Mouse (Mus musculus) neural tube, embryonic 12.5 days (tissue): ENCODE results near the gene C130050O18Rik. TPM values are rescaled to one million over a fixed set of nuclear protein-coding genes. Genes with fewer than 3 reads are reported as not detected.

Experiments
- ATAC-seq: fragments of 200-750 bp; cut with Nextera tagmentation; 2 replicates; pipeline ENCODE4 v1.8.0; 2017; ENCODE audit warnings: low read depth, mild to moderate bottlenecking, moderate TSS enrichment, moderate library complexity; ENCODE audit not compliant: low FRiP score
- H3K27ac ChIP-seq: fragments of 300-500 bp; sonication (generic); 2 replicates; pipeline ENCODE4 v1.5.1; 2016
- H3K27me3 ChIP-seq: fragments of 300-500 bp; sonication (generic); replicated peaks from 2 replicates; pipeline ENCODE4 v1.6.1; 2016; ENCODE audit warnings: mild to moderate bottlenecking
- H3K36me3 ChIP-seq: fragments of 300-500 bp; sonication (generic); 2 replicates; pipeline ENCODE4 v1.6.1; 2016; ENCODE audit warnings: mild to moderate bottlenecking
- H3K4me1 ChIP-seq: fragments of 300-500 bp; sonication (generic); 2 replicates; pipeline ENCODE4 v1.6.1; 2016
- H3K4me2 ChIP-seq: fragments of 300-500 bp; sonication (generic); replicated peaks from 2 replicates; pipeline ENCODE4 v1.6.1; 2016; ENCODE audit warnings: mild to moderate bottlenecking
- H3K4me3 ChIP-seq: fragments of 300-500 bp; sonication (generic); 2 replicates; pipeline ENCODE4 v1.5.1; 2016
- H3K9ac ChIP-seq: fragments of 300-500 bp; sonication (generic); 2 replicates; pipeline ENCODE4 v1.6.1; 2016; ENCODE audit warnings: mild to moderate bottlenecking
- H3K9me3 ChIP-seq: fragments of 300-500 bp; sonication (generic); 2 replicates; pipeline ENCODE4 v1.6.1; 2016; ENCODE audit warnings: mild to moderate bottlenecking
- WGBS: fragments of 180-500 bp; shearing (Covaris S2); methylation state at CpG from one replicate; pipeline ENCODE4 v1.1.7; 2016; 5-methylcytosine and 5-hydroxymethylcytosine counted together
- polyA plus RNA-seq: library from polyadenylated mRNA; unstranded; fragments of >200 nt; fragmentation: Nextera tagmentation; extraction: Ambion mirVana; gene quantifications from 2 replicates; pipeline ENCODE4 v1.2.1, GENCODE M21; 2016

The C130050O18Rik gene
- polyA plus RNA-seq, 1 experiment from 2014 or later, result 0.33 TPM

DNA sequence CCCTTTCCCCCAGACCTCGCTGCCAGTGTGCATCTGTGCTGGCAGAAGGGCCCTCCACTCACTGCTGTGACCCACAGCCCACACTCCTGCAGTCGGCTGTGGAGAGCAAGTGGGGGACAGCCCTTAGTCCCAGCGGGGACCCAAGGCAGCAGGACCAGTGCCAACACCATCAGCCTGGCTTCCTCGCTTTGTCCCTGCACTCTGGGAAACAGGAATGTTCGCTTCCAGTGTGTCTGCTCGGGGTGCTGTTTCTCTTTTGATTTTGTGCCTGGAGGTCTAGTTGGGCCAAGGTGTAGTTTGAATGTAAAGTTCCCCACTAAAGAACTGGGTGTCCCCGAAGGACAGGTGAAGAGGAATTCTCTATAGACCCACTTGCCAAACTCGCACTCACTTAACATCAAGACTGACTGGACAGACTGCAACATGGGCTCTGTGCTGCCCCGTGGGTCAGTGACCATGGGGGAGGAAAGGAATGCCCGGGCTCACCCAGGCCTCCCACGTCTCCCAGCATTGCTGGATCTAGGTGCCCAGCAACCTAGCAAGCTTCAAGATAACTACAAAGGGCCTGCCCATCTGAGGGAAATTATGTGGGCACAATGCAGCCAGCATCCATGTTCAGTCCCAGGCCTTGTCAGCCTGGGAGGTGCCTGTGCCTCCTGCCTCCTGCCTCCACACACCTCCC lies 13.6 kb upstream of the C130050O18Rik start:
- no peak for ATAC-seq
- no peak overlapping the region for H3K9ac ChIP-seq
- no peak overlapping the region for H3K4me3 ChIP-seq
- H3K27me3 ChIP-seq, result no peaks in the 10 kb centered on the region
- WGBS, result 85% methylated on average over 11 of the region's 11 CpGs
- no peak overlapping the region for H3K27ac ChIP-seq
- H3K4me1 ChIP-seq, result peaks cover 27% of the 10 kb centered on the region
- H3K9me3 ChIP-seq, result no peaks in the 10 kb centered on the region
- no peaks in the 10 kb centered on the region for H3K36me3 ChIP-seq
- no peak overlapping the region for H3K4me2 ChIP-seq

DNA sequence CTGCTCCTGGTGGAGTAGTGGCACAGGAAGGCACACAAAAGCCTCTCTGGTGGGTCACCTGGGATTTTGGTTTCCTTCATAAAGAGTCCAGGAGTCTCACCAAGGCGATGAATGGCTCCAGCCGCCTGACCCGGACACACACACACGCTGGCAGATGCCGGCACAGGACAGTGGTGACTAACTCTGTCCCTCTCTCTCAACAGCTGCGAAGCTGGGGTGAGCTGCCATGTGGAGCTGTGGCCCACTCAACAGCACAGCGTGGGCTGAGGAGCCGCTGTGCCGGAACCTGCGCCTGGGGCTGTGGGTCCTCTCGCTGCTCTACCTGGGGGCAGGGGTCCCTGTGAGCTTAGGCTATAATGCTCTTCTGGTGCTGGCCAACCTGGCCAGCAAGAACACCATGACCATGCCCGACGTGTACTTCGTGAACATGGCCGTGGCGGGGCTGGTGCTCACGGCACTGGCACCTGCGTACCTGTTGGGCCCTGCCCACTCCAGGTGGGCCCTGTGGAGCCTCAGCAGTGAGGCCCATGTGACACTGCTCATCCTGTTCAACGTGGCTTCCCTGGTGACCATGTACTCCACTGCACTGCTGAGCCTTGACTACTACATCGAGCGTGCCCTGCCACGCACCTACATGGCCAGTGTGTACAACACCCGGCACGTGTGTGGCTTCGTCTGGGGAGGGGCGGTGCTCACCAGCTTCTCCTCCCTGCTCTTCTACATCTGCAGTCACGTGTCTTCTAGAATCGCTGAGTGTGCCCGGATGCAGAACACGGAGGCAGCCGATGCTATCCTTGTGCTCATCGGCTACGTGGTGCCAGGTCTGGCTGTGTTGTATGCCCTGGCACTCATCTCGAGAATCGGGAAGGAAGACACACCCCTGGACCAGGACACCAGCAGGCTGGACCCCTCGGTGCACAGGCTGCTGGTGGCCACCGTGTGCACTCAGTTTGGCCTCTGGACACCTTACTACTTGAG lies 12.6 kb upstream of the C130050O18Rik start:
- ATAC-seq, result no peak
- 0 out of 2 replicates have a peak overlapping the region, but pooled peaks have one; percentile 13 for H3K9ac ChIP-seq
- no peak overlapping the region for H3K4me2 ChIP-seq
- H3K27me3 ChIP-seq, result no peaks in the 10 kb centered on the region
- no peak overlapping the region for H3K4me3 ChIP-seq
- H3K36me3 ChIP-seq, result no peaks in the 10 kb centered on the region
- peaks cover 23% of the 10 kb centered on the region for H3K4me1 ChIP-seq
- no peak overlapping the region for H3K27ac ChIP-seq
- H3K9me3 ChIP-seq, result no peaks in the 10 kb centered on the region
- WGBS, result 96% methylated on average over 37 of the region's 37 CpGs

DNA sequence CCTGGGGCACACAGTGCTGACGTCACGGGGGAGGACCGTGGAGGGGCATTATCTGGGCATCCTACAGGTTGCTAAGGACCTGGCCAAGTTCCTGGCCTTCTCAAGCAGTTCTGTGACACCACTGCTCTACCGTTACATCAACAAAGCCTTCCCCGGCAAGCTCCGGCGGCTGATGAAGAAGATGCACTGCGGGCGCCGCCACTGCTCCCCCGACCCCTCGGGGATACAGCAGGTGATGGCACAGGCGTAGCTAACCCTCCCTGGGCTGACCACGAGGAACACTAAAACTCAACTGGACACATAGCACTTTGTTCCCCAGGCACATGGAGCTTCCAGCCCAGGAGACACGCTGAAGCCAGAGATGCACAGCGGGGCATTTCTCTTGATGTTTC lies 11.9 kb upstream of the C130050O18Rik start:
- no peaks in the 10 kb centered on the region for H3K9me3 ChIP-seq
- 89% methylated on average over 16 of the region's 16 CpGs for WGBS
- no peak overlapping the region for H3K4me2 ChIP-seq
- peaks cover 16% of the 10 kb centered on the region for H3K4me1 ChIP-seq
- H3K27ac ChIP-seq, result no peak overlapping the region
- no peak for ATAC-seq
- H3K4me3 ChIP-seq, result no peak overlapping the region
- H3K27me3 ChIP-seq, result no peaks in the 10 kb centered on the region
- no peaks in the 10 kb centered on the region for H3K36me3 ChIP-seq
- H3K9ac ChIP-seq, result no peak overlapping the region

DNA sequence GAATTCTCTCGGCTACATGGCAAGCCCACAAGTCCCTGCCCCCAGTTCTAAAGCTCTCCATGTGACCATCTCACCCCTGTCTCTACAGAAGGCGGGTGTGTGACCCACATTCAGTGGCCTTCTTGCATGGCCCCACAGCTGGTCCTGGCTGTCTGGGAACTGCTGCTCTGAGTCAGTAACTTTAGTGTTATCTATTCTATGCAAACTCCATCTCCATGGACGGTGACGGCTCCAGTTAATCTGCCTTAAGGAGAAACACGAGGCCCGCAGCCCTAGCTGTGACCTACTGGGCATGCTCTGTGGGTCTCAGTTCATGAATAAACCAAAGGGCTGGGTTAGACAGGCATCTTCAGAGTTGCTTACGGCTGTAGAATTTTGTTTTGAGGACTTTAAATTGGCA lies 10.7 kb upstream of the C130050O18Rik start:
- WGBS, result 75% methylated on average over 7 of the region's 7 CpGs
- no peaks in the 10 kb centered on the region for H3K36me3 ChIP-seq
- no peaks in the 10 kb centered on the region for H3K9me3 ChIP-seq
- H3K27ac ChIP-seq, result no peak overlapping the region
- no peak overlapping the region for H3K9ac ChIP-seq
- H3K4me3 ChIP-seq, result no peak overlapping the region
- no peaks in the 10 kb centered on the region for H3K27me3 ChIP-seq
- H3K4me1 ChIP-seq, result peaks cover 6% of the 10 kb centered on the region
- H3K4me2 ChIP-seq, result no peak overlapping the region
- ATAC-seq, result no peak

DNA sequence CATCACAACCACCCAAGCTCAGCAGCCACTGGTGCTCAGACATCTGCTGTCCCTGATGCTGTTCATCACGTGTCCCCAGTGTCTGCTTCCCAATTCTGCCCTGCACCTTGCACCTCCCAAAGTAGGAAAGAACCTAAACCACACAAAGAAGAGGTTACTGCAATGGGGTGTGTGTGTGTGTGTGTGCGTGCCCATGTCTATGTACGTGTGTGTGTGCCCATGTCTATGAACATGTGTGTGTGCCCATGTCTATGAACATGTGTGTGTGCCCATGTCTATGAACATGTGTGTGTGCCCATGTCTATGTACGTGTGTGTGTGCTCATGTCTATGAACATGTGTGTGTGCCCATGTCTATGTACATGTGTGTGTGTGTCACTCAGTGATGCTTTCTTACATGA lies 9.6 kb upstream of the C130050O18Rik start:
- no peak overlapping the region for H3K27ac ChIP-seq
- H3K4me1 ChIP-seq, result no peaks in the 10 kb centered on the region
- no peak overlapping the region for H3K9ac ChIP-seq
- H3K4me3 ChIP-seq, result no peak overlapping the region
- H3K4me2 ChIP-seq, result no peak overlapping the region
- H3K9me3 ChIP-seq, result no peaks in the 10 kb centered on the region
- no peak for ATAC-seq
- no peaks in the 10 kb centered on the region for H3K36me3 ChIP-seq
- 91% methylated on average over 4 of the region's 4 CpGs for WGBS
- H3K27me3 ChIP-seq, result no peaks in the 10 kb centered on the region

DNA sequence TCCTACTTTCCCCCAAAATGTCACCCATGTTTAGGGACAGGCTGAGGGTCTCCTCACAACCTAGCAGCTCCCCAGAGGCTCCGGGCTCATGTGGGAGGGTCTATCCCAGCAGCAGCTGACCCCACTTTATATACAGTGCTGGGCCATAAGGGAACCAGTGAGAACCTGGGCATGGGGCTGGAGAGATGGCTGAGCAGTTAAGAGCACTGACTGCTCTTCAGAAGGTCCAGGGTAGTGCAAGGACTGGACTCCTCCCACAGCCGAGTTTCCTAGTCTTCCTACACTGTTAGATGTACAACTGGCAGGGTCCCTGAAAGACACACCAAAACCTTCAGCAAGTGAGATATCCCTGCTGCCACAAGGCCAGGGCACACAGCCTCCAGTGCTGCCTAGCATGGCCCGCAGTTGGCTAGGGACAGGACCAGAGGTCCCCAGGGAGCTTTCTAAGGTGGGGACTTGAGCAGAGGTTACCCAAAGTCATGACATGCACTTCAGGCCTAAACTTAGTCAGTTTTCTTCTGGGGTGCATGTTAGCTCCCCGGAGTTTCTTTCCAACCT lies 7.6 kb upstream of the C130050O18Rik start:
- H3K9me3 ChIP-seq, result no peaks in the 10 kb centered on the region
- no peak overlapping the region for H3K4me2 ChIP-seq
- H3K36me3 ChIP-seq, result no peaks in the 10 kb centered on the region
- no peak overlapping the region for H3K27ac ChIP-seq
- 90% methylated on average over 4 of the region's 4 CpGs for WGBS
- H3K9ac ChIP-seq, result no peak overlapping the region
- H3K27me3 ChIP-seq, result no peaks in the 10 kb centered on the region
- no peak overlapping the region for H3K4me3 ChIP-seq
- no peaks in the 10 kb centered on the region for H3K4me1 ChIP-seq
- no peak for ATAC-seq

DNA sequence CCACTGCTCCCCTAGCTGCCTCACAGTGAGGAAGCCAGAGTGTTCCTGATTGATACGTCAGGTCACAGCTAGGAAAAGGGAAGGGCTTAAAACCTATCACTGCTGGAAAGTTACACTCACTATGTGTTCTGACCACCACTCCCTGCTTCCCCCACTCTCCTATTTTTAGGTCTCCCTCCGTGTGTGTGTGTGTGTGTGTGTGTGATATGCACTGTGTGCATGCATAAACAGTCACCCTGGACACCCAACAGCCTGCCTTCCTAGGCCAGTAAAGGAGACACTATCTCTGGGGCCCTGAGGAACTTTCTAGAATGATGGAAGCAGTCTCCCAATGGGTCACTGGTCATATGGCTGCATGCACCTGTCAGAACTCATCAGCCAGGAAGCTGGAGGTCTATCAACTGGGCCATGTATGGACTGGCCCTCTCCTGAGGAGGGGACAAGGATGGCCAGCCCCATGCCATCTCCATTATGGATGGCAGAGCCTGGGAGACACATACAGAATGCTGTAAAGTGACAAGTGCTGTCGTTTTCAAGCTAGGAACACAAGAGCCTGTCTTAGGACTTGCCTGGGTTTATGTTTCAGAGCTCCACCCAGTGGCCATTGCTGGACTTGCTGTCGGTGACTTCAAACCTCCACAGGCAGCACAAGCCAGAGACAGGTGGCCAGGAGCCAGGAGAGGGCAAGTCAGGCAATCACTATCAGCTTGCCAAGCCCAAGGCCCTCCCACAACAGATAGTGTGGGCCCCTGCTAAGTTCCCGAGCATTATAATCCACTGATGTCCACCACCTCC lies 6.9 kb upstream of the C130050O18Rik start:
- H3K4me3 ChIP-seq, result no peak overlapping the region
- H3K4me2 ChIP-seq, result no peak overlapping the region
- no peak overlapping the region for H3K9ac ChIP-seq
- H3K4me1 ChIP-seq, result no peaks in the 10 kb centered on the region
- H3K36me3 ChIP-seq, result no peaks in the 10 kb centered on the region
- WGBS, result 44% methylated on average over 5 of the region's 5 CpGs
- H3K9me3 ChIP-seq, result no peaks in the 10 kb centered on the region
- H3K27ac ChIP-seq, result no peak overlapping the region
- peak; percentile 41; the same call in 1 of the 2 replicates for ATAC-seq
- no peaks in the 10 kb centered on the region for H3K27me3 ChIP-seq

DNA sequence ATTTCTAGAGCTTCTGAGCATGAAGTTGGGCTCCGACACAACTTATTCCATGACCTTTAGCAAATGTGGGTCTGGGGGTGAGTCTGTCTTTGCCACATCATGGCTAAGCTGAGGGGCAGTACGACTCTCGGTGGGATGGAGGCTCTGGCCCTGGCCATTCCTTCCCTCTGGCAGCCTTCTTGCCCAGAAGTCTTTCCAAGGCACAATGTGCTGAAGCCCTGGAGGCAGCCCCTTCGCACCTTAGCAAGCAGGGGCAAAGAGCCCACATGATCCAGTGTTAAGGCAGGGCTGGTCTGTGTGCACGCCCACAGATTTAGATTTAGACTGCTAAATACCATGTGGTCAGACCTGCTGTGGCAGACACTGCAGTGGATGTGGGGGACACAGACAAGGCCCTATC lies 6.3 kb upstream of the C130050O18Rik start:
- Histone ChIP-seq H3K9me3 (no peaks in the 10 kb centered on the region), H3K36me3 (no peaks in the 10 kb centered on the region), H3K27me3 (no peaks in the 10 kb centered on the region), H3K4me1 (no peaks in the 10 kb centered on the region), H3K27ac (no peak overlapping the region), H3K4me2 (no peak overlapping the region), H3K4me3 (no peak overlapping the region), H3K9ac (no peak overlapping the region)
- ATAC-seq, result no peak
- 85% methylated on average over 5 of the region's 5 CpGs for WGBS

DNA sequence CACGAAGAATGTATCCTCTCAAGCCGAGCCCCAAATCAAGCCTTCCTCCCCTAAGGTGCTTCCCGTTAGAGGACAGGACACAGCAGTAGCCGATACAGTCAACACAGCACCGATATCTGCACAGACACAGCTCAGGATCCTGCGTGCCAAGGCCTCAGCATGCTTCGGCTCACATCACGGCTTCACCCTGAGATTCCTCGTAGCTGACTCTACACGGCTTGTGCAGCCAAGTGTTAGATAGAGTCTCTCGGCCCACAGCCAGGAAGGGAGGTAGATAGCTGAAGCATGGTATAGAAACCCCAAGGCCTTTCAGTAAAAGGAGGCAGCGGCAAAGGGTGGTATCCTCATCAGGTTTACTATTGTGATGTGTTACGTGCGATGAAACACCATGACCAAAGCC lies 5.1 kb upstream of the C130050O18Rik start:
- no peak overlapping the region for H3K9ac ChIP-seq
- no peak overlapping the region for H3K4me3 ChIP-seq
- no peak overlapping the region for H3K27ac ChIP-seq
- no peak overlapping the region for H3K4me2 ChIP-seq
- no peaks in the 10 kb centered on the region for H3K27me3 ChIP-seq
- no peaks in the 10 kb centered on the region for H3K4me1 ChIP-seq
- 90% methylated on average over 14 of the region's 14 CpGs for WGBS
- no peaks in the 10 kb centered on the region for H3K36me3 ChIP-seq
- no peak for ATAC-seq
- H3K9me3 ChIP-seq, result no peaks in the 10 kb centered on the region

DNA sequence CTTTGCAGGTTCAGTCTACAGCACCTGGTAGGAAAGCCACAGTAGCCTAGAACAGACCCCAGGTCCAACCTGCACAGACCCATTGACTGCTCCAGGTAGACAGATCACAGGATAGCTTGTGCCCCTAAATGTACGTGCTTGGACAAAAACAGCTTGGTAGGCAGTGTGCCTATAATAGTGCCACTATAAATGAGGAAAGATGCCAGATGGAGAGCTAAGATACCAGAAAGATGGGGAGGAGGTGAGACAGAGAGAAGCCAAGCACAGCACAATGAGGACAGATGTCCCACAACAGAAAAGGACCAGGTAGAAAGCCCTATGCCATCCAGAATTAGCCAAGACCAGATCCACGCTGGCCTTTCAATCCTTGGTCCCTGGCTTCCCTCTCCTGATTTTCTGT lies 3.0 kb upstream of the C130050O18Rik start:
- no peak for ATAC-seq
- 89% methylated on average over 2 of the region's 2 CpGs for WGBS

DNA sequence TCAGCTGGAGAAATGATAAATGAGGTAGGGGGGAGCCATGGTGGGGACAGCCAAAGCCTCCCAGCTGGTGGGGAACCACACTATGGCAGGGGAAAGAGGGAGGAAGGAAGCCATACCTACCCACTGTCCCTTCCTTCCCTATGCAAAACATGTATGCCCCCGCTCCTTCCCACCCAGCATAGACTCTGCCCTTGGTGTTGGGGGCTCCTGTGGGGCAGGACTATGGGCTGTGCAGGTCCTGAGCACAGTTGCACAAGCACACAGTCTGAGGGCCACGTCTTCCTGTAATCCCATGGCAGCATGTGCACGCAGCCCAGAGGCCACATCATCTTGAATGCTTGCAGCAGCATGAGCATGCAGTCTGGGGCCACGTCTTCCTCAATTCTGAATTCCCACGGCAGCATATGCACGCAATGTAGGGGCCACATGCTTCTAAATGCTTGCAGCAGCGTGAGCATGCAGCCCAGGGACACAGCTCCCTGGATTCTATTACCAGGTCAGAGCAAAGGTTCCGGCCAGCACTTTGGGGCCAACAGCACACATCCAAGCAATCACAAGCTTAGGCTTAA lies 1.3 kb upstream of the C130050O18Rik start:
- Histone ChIP-seq H3K36me3 (no peaks in the 10 kb centered on the region), H3K27ac (no peak overlapping the region), H3K9me3 (no peaks in the 10 kb centered on the region), H3K4me3 (no peak overlapping the region), H3K4me1 (peaks cover 17% of the 10 kb centered on the region; the same call in 1 of the 2 replicates), H3K9ac (no peak overlapping the region), H3K27me3 (no peaks in the 10 kb centered on the region), H3K4me2 (no peak overlapping the region)
- WGBS, result 90% methylated on average over 8 of the region's 8 CpGs
- no peak for ATAC-seq

More for the DNA sequence above, 3.0 kb upstream of the C130050O18Rik start:
- Histone ChIP-seq H3K4me3 (no peak overlapping the region), H3K9me3 (no peaks in the 10 kb centered on the region), H3K27me3 (no peaks in the 10 kb centered on the region), H3K27ac (no peak overlapping the region), H3K36me3 (no peaks in the 10 kb centered on the region), H3K9ac (no peak overlapping the region), H3K4me1 (peaks cover 12% of the 10 kb centered on the region; the same call in 1 of the 2 replicates), H3K4me2 (no peak overlapping the region)
